Mouse (Mus musculus) heart, adult 2 months (tissue): ENCODE data around the gene Sema3b.

Experiments
- CTCF ChIP-seq: fragments of 200-600 bp; IDR thresholded peaks from 2 replicates; pipeline ENCODE4 v1.8.1; 2022; ENCODE audit warnings: antibody characterized with exemption, mild to moderate bottlenecking, moderate library complexity
- POLR2A ChIP-seq: fragments of 200-500 bp; IDR thresholded peaks from 2 replicates; pipeline ENCODE4 v1.6.1; 2011; ENCODE audit warnings: mild to moderate bottlenecking, low read depth, low read length, control low read depth; ENCODE audit not compliant: insufficient read depth

DNA sequence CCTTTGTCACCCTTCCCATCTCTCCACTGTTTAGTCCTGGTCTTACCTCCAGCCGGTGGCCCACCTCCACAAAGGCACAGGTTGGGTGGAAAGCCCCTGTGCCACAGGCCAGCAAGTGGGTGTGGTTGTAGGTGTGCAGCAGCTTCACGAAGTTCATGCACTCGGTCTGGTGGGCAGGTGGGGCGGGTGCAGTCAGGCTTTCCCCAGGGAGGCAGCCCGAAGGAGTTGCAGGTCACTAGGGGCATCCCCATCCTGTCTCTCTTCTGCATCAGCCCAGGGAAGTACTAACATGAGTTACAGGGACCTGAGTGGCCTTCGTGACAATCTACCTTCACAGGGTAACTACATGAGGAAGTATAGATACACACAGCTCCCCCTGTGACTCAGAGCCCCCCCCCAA, 5.8 kb downstream of the Sema3b start:
- TF ChIP-seq POLR2A (no peak), CTCF (no peak)
